Mouse (Mus musculus): ENCODE measurements around the gene Egln3.

DNA sequence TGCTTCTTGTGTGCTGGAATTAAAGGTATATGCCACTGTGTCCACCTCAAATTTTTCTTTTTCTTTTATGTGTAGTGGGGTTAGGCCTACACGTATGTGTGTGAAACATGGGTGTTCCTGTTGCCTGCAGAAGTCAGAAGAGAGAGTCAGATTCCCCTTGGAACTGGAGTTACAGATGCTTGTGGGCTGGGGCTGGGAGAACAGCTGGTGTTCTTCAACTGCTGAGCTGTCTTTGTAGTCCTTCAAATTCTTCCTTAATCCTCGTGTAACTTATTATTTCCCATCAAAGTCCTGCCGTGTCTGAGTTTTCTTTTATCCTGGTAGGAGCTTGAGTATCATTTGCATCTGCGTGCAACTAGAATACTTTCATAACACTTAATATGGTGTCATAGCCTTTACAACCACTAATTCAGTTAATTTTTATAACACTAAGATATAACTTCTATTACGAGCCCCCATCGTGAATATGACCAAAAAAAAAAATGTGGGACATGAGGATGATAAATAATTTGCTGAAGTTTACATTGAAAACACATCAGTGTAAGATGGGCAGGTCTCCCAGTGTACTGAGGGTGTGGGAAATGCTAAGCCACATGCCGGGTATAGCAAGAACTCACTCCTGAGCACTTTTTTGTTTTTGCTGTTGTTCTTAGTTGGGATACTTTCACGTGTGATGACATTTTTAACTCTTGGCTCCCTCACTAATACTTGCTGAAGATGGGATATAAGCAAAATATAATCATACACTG is 4.9 kb upstream of the Egln3 start:
- no peak for TF ChIP-seq CTCF (IDR thresholded peaks at IDR 0.05; ENCODE audit: low read depth)
- TF ChIP-seq EP300 (IDR thresholded peaks at IDR 0.05; ENCODE audit: low read depth), result no peak
